Mouse (Mus musculus): ENCODE results near the gene Tcf23. TPM values are rescaled to one million over a fixed set of nuclear protein-coding genes. Genes with fewer than 3 reads are reported as not detected.

Gene Tcf23
- polyA plus RNA-seq, 1 experiment, result 0.62 TPM

DNA sequence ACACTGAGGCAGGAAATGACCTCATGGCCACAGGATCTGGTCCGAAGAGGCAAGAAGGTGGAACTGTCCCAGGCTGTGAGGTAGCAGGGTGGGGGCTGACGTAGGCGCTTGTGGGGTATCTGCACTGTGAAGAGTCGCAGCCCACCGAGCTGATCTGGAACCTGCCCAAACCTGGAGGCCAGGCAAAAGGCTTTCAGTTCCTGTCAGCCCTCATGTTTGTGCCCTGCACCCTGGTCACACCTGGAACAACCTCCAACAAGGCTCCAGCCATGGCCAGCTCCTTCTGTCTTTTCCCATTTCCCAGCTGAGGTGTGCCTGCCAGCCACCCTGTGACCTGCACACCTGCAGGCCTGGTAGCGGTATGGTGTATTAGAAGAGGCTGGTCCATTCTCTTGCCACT is 10.6 kb upstream of the Tcf23 start:
- TF ChIP-seq POLR2A (IDR thresholded peaks at IDR 0.05; ENCODE audit: insufficient read length, low read depth) (peak; percentile 21), SRF (IDR thresholded peaks at IDR 0.05; ENCODE audit: control insufficient read depth, insufficient read length, low read depth) (no peak), MYOG (IDR thresholded peaks at IDR 0.05; ENCODE audit: control insufficient read depth in 1 of 3, insufficient read depth in 1 of 3, insufficient read length in 2 of 3, low read depth in 2 of 3) (peak in 1 of 3 experiments; percentile 6), POLR2AphosphoS2 (IDR thresholded peaks at IDR 0.05; ENCODE audit: insufficient read length, low read depth) (peak; percentile 58), REST (IDR thresholded peaks at IDR 0.05; ENCODE audit: insufficient read depth, insufficient read length) (no peak)
- peak overlapping the region; percentile 93 for H3K4me2 ChIP-seq (ENCODE audit: low read depth)

DNA sequence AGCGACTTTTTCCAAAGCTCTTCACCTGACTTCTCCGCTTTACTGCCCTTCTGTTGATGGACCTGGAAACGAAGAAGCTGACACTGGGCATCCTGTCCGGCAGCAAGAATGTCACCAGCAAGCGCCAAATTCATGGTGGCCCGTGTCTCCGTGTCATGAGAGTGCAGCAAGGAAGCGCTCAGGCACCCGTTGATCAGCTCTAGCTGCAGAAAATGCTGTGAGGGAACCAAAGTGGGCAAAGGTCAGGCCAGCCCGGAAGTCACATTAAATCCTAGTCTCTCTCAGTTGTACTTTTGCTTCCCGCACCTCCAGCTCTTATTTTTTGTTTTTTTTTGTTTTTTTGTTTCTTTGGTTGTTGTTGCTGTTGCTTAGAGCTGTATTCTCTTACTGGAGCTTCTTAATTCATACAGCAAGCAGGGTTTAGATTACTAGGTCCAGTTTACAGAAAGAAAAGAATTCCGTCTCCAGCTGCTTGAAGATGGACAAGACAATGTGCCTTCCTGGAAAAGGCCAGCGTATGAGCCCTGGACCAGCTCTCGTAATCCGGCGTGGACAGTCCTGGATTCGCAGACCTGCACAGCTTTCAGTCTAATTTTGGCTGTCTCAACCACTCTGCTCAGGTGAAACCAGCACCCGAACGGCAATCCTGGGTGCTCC is 9.1 kb upstream of the Tcf23 start:
- TF ChIP-seq REST (IDR thresholded peaks at IDR 0.05; ENCODE audit: insufficient read depth, insufficient read length), result no peak
- TF ChIP-seq POLR2A (IDR thresholded peaks at IDR 0.05; ENCODE audit: insufficient read length, low read depth), result peak; percentile 33
- Histone ChIP-seq H3K4me2 (ENCODE audit: low read depth) (peak overlapping the region; percentile 93), H3K36me3 (ENCODE audit: control insufficient read depth, insufficient read depth) (peaks cover 26% of the 10 kb centered on the region), H3K79me2 (ENCODE audit: control insufficient read depth, insufficient read depth) (peaks cover 24% of the 10 kb centered on the region), H3K27me3 (ENCODE audit: control insufficient read depth, insufficient read depth, insufficient read length) (no peaks in the 10 kb centered on the region), H3K4me3 (peak overlapping the region; percentile 88), H3ac (ENCODE audit: control insufficient read depth, insufficient read length) (peak overlapping the region; percentile 47)

More for the DNA sequence above, 10.6 kb upstream of the Tcf23 start:
- no peak overlapping the region for H3K4me3 ChIP-seq
- H3ac ChIP-seq (ENCODE audit: control insufficient read depth, insufficient read length), result no peak overlapping the region
- no peaks in the 10 kb centered on the region for H3K27me3 ChIP-seq (ENCODE audit: control insufficient read depth, insufficient read depth, insufficient read length)
- peaks cover 31% of the 10 kb centered on the region for H3K79me2 ChIP-seq (ENCODE audit: control insufficient read depth, insufficient read depth)
- peaks cover 36% of the 10 kb centered on the region for H3K36me3 ChIP-seq (ENCODE audit: control insufficient read depth, insufficient read depth)

DNA sequence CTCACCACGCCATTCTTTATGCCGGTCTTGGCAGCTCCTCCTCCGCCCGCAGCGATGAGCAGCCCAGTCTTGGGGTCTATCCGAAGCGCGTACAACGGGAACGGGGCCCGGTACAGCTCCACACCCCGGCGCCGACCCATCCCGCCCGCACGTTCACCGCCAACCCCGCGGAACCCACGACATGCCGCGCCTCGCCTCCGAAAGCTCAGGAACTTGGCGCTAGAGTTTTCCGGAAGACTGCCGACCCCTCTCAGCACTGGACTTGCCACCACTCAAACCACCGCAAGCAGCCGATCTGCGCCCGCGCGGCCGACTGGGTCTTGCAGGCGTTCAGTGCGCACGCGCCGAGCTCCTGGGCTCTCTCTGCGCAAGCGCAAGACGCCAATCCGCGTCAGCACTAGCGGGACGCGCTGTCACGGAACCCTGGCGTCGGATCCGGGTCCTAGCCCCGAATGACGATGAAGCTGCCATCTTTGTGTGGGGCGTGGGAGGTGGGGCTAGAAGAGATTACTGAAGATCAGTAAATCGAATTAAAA is 8.4 kb upstream of the Tcf23 start, which contains the start of gene Preb:
Gene Preb (minus strand): TSS at position 396 of the 536 bp plus-strand sequence.
- TF ChIP-seq POLR2A (IDR thresholded peaks at IDR 0.05; ENCODE audit: insufficient read length, low read depth), result peak; percentile 78
- no peak for TF ChIP-seq TCF3 (IDR thresholded peaks at IDR 0.05; ENCODE audit: insufficient read length, low read depth)
- TF ChIP-seq E2F4 (IDR thresholded peaks at IDR 0.05; ENCODE audit: insufficient read depth), result no peak
- no peak for TF ChIP-seq MYOD1 (IDR thresholded peaks at IDR 0.05; ENCODE audit: control insufficient read depth in 1 of 3, insufficient read length in 2 of 3, low read depth in 2 of 3)
- TF ChIP-seq USF1 (IDR thresholded peaks at IDR 0.05; ENCODE audit: low read depth), result no peak
- TF ChIP-seq REST (IDR thresholded peaks at IDR 0.05; ENCODE audit: insufficient read depth, insufficient read length), result no peak
- TF ChIP-seq MYOG (IDR thresholded peaks at IDR 0.05; ENCODE audit: control insufficient read depth in 1 of 3, insufficient read depth in 1 of 3, insufficient read length in 2 of 3, low read depth in 2 of 3), result peak in 1 of 3 experiments; percentile 7
- peak; percentile 87 for TF ChIP-seq POLR2AphosphoS2 (IDR thresholded peaks at IDR 0.05; ENCODE audit: insufficient read length, low read depth)
- no peak for TF ChIP-seq SRF (IDR thresholded peaks at IDR 0.05; ENCODE audit: control insufficient read depth, insufficient read length, low read depth)
- TF ChIP-seq MAX (IDR thresholded peaks at IDR 0.05; ENCODE audit: low read depth), result no peak
- no peak for TF ChIP-seq CEBPB (IDR thresholded peaks at IDR 0.05; ENCODE audit: insufficient read depth, poor library complexity, severe bottlenecking)
- peaks cover 24% of the 10 kb centered on the region for H3K79me2 ChIP-seq (ENCODE audit: control insufficient read depth, insufficient read depth)
- H3ac ChIP-seq (ENCODE audit: control insufficient read depth, insufficient read length), result peak within 1 kb of the TSS; percentile 47
- H3K36me3 ChIP-seq (ENCODE audit: control insufficient read depth, insufficient read depth), result peaks cover 19% of the 10 kb centered on the region
- H3K4me2 ChIP-seq (ENCODE audit: low read depth), result peak within 1 kb of the TSS; percentile 94
- no peaks in the 10 kb centered on the region for H3K27me3 ChIP-seq (ENCODE audit: control insufficient read depth, insufficient read depth, insufficient read length)
- peak within 1 kb of the TSS; percentile 88 for H3K4me3 ChIP-seq

DNA sequence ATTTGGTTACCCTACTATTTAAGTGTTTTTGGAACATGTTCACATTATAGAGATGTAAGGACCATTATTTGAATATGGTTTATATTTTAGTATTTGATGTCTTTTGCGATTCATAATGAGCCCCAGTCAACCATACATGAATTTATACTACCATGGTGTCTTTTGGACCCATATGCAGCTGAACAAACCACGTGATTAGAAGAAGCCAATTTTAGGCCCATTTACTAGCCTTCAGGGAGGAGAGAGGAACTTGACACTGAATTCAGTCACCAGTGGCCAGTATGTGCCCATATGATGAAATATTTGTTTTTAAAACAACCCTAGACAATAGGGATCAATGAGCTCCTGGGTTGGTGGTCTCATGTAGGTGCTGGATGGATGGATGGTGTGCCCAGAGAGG is 7.6 kb upstream of the Tcf23 start:
- peak overlapping the region; percentile 88 for H3K4me3 ChIP-seq

DNA sequence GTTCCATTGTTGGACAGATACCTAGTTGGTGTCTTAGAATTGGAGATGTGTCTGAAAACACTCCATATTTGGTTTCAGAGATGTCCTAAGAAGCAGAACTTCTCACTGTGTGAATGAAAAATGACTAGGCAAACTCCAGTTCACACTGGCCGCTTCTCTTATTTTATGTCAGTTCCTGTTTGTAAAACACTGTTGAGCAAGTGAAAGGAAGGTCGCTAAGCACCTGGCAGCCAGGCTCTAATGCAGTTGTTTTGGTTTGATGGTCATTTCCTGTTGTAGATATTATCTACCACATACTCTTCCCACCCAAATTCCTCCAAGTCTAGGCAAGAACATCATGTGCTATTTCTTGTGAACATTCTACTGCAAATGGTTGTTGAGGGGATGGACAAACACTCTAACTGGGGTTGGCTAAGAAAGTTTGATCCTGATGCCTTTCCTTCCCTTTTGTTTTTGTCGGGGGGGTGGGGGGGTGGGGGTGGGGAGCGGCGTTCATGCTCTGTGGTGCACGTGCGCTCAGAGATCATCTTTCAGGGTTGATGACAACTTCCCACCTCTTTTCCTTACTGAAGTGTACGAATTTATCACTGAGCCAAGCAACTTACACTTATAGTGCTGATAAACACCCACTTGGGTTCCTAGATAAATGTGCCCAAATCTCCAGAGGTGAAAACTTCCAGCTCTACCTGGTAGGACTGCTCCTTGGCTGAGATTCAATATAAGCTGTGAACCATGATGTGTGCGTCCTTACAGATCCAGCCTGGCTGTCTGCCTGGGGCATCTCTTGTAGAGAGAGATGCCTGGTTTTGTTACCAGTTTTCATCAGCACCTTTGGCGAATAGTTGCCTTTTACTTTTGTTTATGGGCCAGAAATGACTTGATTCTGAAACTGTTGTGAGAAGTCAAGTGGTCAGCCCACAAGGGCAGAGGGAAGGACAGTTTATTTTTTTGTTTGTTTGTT is 6.6 kb upstream of the Tcf23 start:
- Histone ChIP-seq H3K36me3 (ENCODE audit: control insufficient read depth, insufficient read depth) (peaks cover 10% of the 10 kb centered on the region), H3ac (ENCODE audit: control insufficient read depth, insufficient read length) (no peak overlapping the region), H3K27me3 (ENCODE audit: control insufficient read depth, insufficient read depth, insufficient read length) (no peaks in the 10 kb centered on the region), H3K4me2 (ENCODE audit: low read depth) (peak overlapping the region; percentile 94), H3K4me3 (no peak overlapping the region), H3K79me2 (ENCODE audit: control insufficient read depth, insufficient read depth) (peaks cover 24% of the 10 kb centered on the region)
- TF ChIP-seq CEBPB (IDR thresholded peaks at IDR 0.05; ENCODE audit: insufficient read depth, poor library complexity, severe bottlenecking) (no peak), MYOD1 (IDR thresholded peaks at IDR 0.05; ENCODE audit: control insufficient read depth in 1 of 3, insufficient read length in 2 of 3, low read depth in 2 of 3) (peak in 2 of 3 experiments; percentile 12 to 67), POLR2A (IDR thresholded peaks at IDR 0.05; ENCODE audit: insufficient read length, low read depth) (no peak), TCF12 (IDR thresholded peaks at IDR 0.05; ENCODE audit: insufficient read depth, poor library complexity, severe bottlenecking) (peak; percentile 30), MAX (IDR thresholded peaks at IDR 0.05; ENCODE audit: low read depth) (no peak)

More for the DNA sequence above, 7.6 kb upstream of the Tcf23 start:
- Histone ChIP-seq H3K36me3 (ENCODE audit: control insufficient read depth, insufficient read depth) (peaks cover 14% of the 10 kb centered on the region), H3K4me2 (ENCODE audit: low read depth) (peak overlapping the region; percentile 94), H3K79me2 (ENCODE audit: control insufficient read depth, insufficient read depth) (peaks cover 24% of the 10 kb centered on the region), H3K27me3 (ENCODE audit: control insufficient read depth, insufficient read depth, insufficient read length) (no peaks in the 10 kb centered on the region), H3ac (ENCODE audit: control insufficient read depth, insufficient read length) (no peak overlapping the region)
- TF ChIP-seq E2F4 (IDR thresholded peaks at IDR 0.05; ENCODE audit: insufficient read depth) (no peak), MAX (IDR thresholded peaks at IDR 0.05; ENCODE audit: low read depth) (no peak), CEBPB (IDR thresholded peaks at IDR 0.05; ENCODE audit: insufficient read depth, poor library complexity, severe bottlenecking) (no peak), MYOG (IDR thresholded peaks at IDR 0.05; ENCODE audit: control insufficient read depth in 1 of 3, insufficient read depth in 1 of 3, insufficient read length in 2 of 3, low read depth in 2 of 3) (no peak), REST (IDR thresholded peaks at IDR 0.05; ENCODE audit: insufficient read depth, insufficient read length) (no peak), TCF12 (IDR thresholded peaks at IDR 0.05; ENCODE audit: insufficient read depth, poor library complexity, severe bottlenecking) (no peak)

All from myocyte (in vitro differentiated cells).